In the genomic region with DNA sequence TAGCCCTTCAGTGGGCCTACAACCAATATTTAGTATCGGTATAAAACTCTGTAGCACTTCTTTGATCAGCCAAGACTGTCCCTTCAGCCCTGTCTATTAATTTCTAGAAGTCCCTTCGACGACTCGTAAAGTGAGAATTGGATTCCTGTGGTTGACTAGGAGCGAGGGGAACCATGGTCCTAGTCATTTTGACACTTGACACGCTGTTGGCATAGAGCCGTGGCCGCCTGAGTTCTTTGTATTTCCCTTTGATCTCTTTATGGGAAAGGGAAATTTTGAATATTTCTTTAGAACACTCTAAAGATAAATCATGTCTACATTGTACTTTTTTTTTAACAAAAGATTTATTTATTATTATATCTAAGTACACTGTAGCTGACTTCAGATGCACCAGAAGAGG, we compare ENCODE assay signal across 8 mouse cellular contexts. TPM values are rescaled to one million over a fixed set of nuclear protein-coding genes. Genes with fewer than 3 reads are reported as not detected.
DNase-seq lines count a peak whose midpoint lies in the region; ATAC-seq and TF ChIP-seq lines count a peak whose summit lies in the region.

No protein-coding gene starts in this region.

- peaks cover 46% of the 10 kb centered on the region for H3K36me3 ChIP-seq in megakaryocyte, embryonic 14.5 days (replicated peaks; ENCODE audit: low read length)
- peaks cover 33% of the 10 kb centered on the region for H3K36me3 ChIP-seq in limb, embryonic 14.5 days (ENCODE audit: control insufficient read depth, insufficient read depth, low read length)

- H3K4me3 ChIP-seq in megakaryocyte, embryonic 14.5 days (replicated peaks), result peak overlapping the region; percentile 99
- peak overlapping the region; percentile 97 for H3K4me3 ChIP-seq in limb, embryonic 14.5 days (replicated peaks; ENCODE audit: low read length)

- H3K9me3 ChIP-seq in megakaryocyte, embryonic 14.5 days, result no peaks in the 10 kb centered on the region
- H3K9me3 ChIP-seq in limb, embryonic 14.5 days (ENCODE audit: control insufficient read depth, low read length), result no peaks in the 10 kb centered on the region

- H3K4me2 ChIP-seq in limb, embryonic 14.5 days (replicated peaks; ENCODE audit: low read depth, low read length, severe bottlenecking), result peak overlapping the region; percentile 82

- peaks cover 25% of the 10 kb centered on the region for H3K4me1 ChIP-seq in megakaryocyte, embryonic 14.5 days
- H3K4me1 ChIP-seq in limb, embryonic 14.5 days (ENCODE audit: control insufficient read depth, insufficient read depth, low read length), result peaks cover 11% of the 10 kb centered on the region

- no peaks in the 10 kb centered on the region for H3K27me3 ChIP-seq in megakaryocyte, embryonic 14.5 days (replicated peaks)
- H3K27me3 ChIP-seq in limb, embryonic 14.5 days (ENCODE audit: control insufficient read depth, insufficient read depth, low read length), result no peaks in the 10 kb centered on the region

- DNase-seq in cerebellum, adult 9-11 months, result peak; percentile 18
- no peak for DNase-seq in cerebellum, adult 18-20 months
- no peak for DNase-seq in limb, embryonic 14.5 days (ENCODE audit: low spot score)
- DNase-seq in embryo, embryonic 9.5 days (ENCODE audit: extremely low spot score), result no peak
- DNase-seq in frontal cortex, postnatal 10 days (ENCODE audit: low spot score in 2 of 2), result no peak

- H3K9ac ChIP-seq in limb, embryonic 14.5 days (ENCODE audit: low read depth, low read length, severe bottlenecking), result peak overlapping the region; percentile 92; the same call in 1 of the 2 replicates

- H3K27ac ChIP-seq in limb, embryonic 14.5 days (replicated peaks; ENCODE audit: low read depth, low read length), result no peak overlapping the region

- no peak for TF ChIP-seq POLR2A in limb, embryonic 14.5 days (IDR thresholded peaks at IDR 0.05; ENCODE audit: borderline replicate concordance, extremely low read depth, insufficient read depth, insufficient read length)

- 69% methylated on average over 8 of the region's 8 CpGs for WGBS in limb, embryonic 14.5 days

- no peak for ATAC-seq in megakaryocyte, adult 5-6 weeks (ENCODE audit: poor library complexity, severe bottlenecking)
- ATAC-seq in limb, embryonic 14.5 days (ENCODE audit: low FRiP score, low read depth), result no peak
- no peak for ATAC-seq in inflammation-experienced regulatory T-cells, adult 6 months

RNA-seq across cellular contexts. Expression of a gene that starts 1.3 kb away (rescaled TPM):
- polyA plus RNA-seq in megakaryocyte, embryonic 14.5 days (2012; ENCODE audit: insufficient read depth, low replicate concordance), result 10.0 and 62.0 TPM in 2 replicates
- total RNA-seq in megakaryocyte, adult 5-6 weeks (2015), result 83.0 and 91.0 TPM in 2 replicates
- total RNA-seq in megakaryocyte, adult 5-6 weeks (2017), result 133 and 141 TPM in 2 replicates
- 83.0 and 96.8 TPM in 2 replicates for polyA plus RNA-seq in limb, embryonic 14.5 days (2012; rRNA removed)
- 102 and 108 TPM in 2 replicates for polyA plus RNA-seq in limb, embryonic 14.5 days (2014; fragmentation: Nextera tagmentation; extraction: Ambion mirVana)
- polyA plus RNA-seq in inflammation-experienced regulatory T-cells, adult 6 months (2017; shearing (Covaris generic)), result 100 to 1,000 TPM; 121 to 153 (median 146) TPM

RNA-seq across cellular contexts. Expression of a gene that starts 24.4 kb away (rescaled TPM):
- polyA plus RNA-seq in megakaryocyte, embryonic 14.5 days (2012; ENCODE audit: insufficient read depth, low replicate concordance), result 0.50 and 4.0 TPM in 2 replicates
- total RNA-seq in megakaryocyte, adult 5-6 weeks (2015), result 11.4 and 13.0 TPM in 2 replicates
- 19.3 and 20.1 TPM in 2 replicates for total RNA-seq in megakaryocyte, adult 5-6 weeks (2017)
- polyA plus RNA-seq in limb, embryonic 14.5 days (2012; rRNA removed), result 13.2 and 14.1 TPM in 2 replicates
- polyA plus RNA-seq in limb, embryonic 14.5 days (2014; fragmentation: Nextera tagmentation; extraction: Ambion mirVana), result 21.8 and 24.0 TPM in 2 replicates
- 10 to 100 TPM; 24.3 to 31.7 (median 27.8) TPM for polyA plus RNA-seq in inflammation-experienced regulatory T-cells, adult 6 months (2017; shearing (Covaris generic))

RNA-seq across cellular contexts. Expression of a gene that starts 24.6 kb away (rescaled TPM):
- 2.7 and 25.3 TPM in 2 replicates for polyA plus RNA-seq in megakaryocyte, embryonic 14.5 days (2012; ENCODE audit: insufficient read depth, low replicate concordance)
- total RNA-seq in megakaryocyte, adult 5-6 weeks (2015), result 182 and 193 TPM in 2 replicates
- total RNA-seq in megakaryocyte, adult 5-6 weeks (2017), result 187 and 225 TPM in 2 replicates
- 123 and 146 TPM in 2 replicates for polyA plus RNA-seq in limb, embryonic 14.5 days (2012; rRNA removed)
- polyA plus RNA-seq in limb, embryonic 14.5 days (2014; fragmentation: Nextera tagmentation; extraction: Ambion mirVana), result 254 and 266 TPM in 2 replicates
- 100 to 1,000 TPM; 164 to 233 (median 183) TPM for polyA plus RNA-seq in inflammation-experienced regulatory T-cells, adult 6 months (2017; shearing (Covaris generic))

RNA-seq across cellular contexts. Expression of a gene that starts 28.1 kb away (rescaled TPM):
- polyA plus RNA-seq in megakaryocyte, embryonic 14.5 days (2012; ENCODE audit: insufficient read depth, low replicate concordance), result not detected in 2 replicates
- 0.31 and 1.3 TPM in 2 replicates for total RNA-seq in megakaryocyte, adult 5-6 weeks (2015)
- total RNA-seq in megakaryocyte, adult 5-6 weeks (2017), result not detected in 2 replicates
- 0.51 and 0.58 TPM in 2 replicates for polyA plus RNA-seq in limb, embryonic 14.5 days (2012; rRNA removed)
- not detected in 2 replicates for polyA plus RNA-seq in limb, embryonic 14.5 days (2014; fragmentation: Nextera tagmentation; extraction: Ambion mirVana)
- not detected for polyA plus RNA-seq in inflammation-experienced regulatory T-cells, adult 6 months (2017; shearing (Covaris generic))

RNA-seq across cellular contexts. Expression of a gene that starts 40.1 kb away (rescaled TPM):
- polyA plus RNA-seq in megakaryocyte, embryonic 14.5 days (2012; ENCODE audit: insufficient read depth, low replicate concordance), result not detected in 2 replicates
- total RNA-seq in megakaryocyte, adult 5-6 weeks (2015), result 0.45 TPM in 1 of 2 replicates, not detected in the other
- not detected in 2 replicates for total RNA-seq in megakaryocyte, adult 5-6 weeks (2017)
- 0.05 and 0.13 TPM in 2 replicates for polyA plus RNA-seq in limb, embryonic 14.5 days (2012; rRNA removed)
- polyA plus RNA-seq in limb, embryonic 14.5 days (2014; fragmentation: Nextera tagmentation; extraction: Ambion mirVana), result 0.25 TPM in 1 of 2 replicates, not detected in the other
- polyA plus RNA-seq in inflammation-experienced regulatory T-cells, adult 6 months (2017; shearing (Covaris generic)), result not detected
